Mouse (Mus musculus): ENCODE results near the gene Ppp5c. TPM values are rescaled to one million over a fixed set of nuclear protein-coding genes. Genes with fewer than 3 reads are reported as not detected.
A peak's percentile ranks its signal among the peaks of the same experiment; 100 is the strongest.

Ppp5c gene
- total and polyA plus RNA-seq, 3 experiments = 50.2 to 112 (median 94.1) TPM

DNA sequence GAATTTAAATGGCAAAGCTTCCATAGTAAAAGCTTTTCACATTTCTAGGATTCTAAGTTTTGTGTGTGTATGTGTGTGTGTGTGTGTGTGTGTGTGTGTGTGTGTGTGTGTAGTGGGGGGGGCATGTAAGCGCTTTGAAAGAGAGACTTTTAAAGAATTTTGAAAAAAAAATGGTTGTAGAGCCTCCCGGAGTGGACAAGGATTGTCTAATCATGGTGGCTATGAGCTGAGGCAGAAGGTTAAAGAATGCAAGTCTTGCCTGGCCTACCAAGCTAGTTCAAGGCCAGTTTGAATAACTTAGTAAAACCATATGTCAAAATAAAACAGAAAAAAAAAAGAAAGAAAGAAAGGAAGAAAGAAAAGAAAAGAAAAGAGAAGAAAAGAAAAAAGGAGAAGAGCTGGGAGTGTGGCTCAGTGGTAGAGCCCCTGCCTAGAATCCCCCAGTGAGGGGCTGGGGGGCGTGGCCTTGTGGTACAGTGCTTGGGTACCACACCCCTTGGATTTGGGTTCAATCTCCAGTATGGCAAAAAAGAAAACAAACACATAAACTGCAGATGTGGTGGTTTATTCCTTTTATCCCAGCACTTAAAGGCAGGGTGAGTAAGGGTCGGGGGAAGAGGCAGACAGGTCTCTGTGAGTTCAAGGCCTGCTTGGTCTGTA is 27.7 kb upstream of the Ppp5c start:
- ATAC-seq (ENCODE audit: extremely low read depth, insufficient number of reproducible peaks, low FRiP score, poor library complexity, severe bottlenecking) (no peak), DNase-seq (ENCODE audit: low spot score) (no peak)
- Histone ChIP-seq H3K36me3 (replicated peaks) (peaks cover 62% of the 10 kb centered on the region), H3K27me3 (ENCODE audit: insufficient read depth, low read length) (no peaks in the 10 kb centered on the region), H3K4me1 (ENCODE audit: insufficient read depth, low read depth, low read length) (peaks cover 72% of the 10 kb centered on the region), H3K9me3 (replicated peaks) (no peaks in the 10 kb centered on the region), H3K4me3 (ENCODE audit: low read depth, low read length) (peak overlapping the region; percentile 90)
- no peak for TF ChIP-seq GATA1 (IDR thresholded peaks at IDR 0.05; ENCODE audit: borderline replicate concordance, low read length)

DNA sequence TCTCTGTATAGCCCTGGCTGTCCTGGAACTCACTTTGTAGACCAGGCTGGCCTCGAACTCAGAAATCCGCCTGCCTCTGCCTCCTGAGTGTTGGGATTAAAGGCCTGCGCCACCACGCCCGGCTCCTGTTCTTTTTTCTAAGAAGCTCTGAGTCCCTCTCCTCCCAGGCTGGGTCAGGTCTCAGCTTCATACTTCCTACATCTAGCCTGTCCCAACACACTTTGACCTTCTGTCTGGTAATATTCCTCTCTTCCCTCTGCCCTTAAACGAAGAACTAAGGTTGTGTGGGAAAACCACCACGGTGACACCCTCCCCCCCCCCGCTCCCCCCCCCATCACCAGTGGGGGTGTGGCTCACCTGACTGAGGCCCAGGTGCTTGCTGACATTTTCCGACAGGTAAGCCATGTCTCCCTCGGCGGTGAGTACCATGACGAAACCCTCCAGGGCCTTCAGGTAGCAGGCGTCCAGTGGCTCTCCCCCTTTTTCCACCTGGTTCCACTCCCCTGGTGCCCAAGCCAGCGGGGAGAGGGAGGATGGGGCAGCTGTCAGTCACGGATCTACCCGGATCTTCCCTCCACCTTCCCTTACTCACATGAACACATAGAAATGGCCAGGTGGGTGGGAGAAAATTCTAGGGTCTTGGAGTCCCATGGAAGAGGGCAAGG is 26.7 kb upstream of the Ppp5c start:
- Histone ChIP-seq H3K36me3 (replicated peaks) (peaks cover 69% of the 10 kb centered on the region), H3K27me3 (ENCODE audit: insufficient read depth, low read length) (no peaks in the 10 kb centered on the region), H3K4me1 (ENCODE audit: insufficient read depth, low read depth, low read length) (peaks cover 74% of the 10 kb centered on the region), H3K4me3 (ENCODE audit: low read depth, low read length) (peak overlapping the region; percentile 44; the same call in 1 of the 2 replicates), H3K9me3 (replicated peaks) (no peaks in the 10 kb centered on the region)
- TF ChIP-seq GATA2 (IDR thresholded peaks at IDR 0.05; ENCODE audit: borderline replicate concordance, low read depth, low read length) = no peak
- TF ChIP-seq GATA1 (IDR thresholded peaks at IDR 0.05; ENCODE audit: borderline replicate concordance, low read length) = no peak
- TF ChIP-seq POLR2AphosphoS5 (IDR thresholded peaks at IDR 0.05; ENCODE audit: insufficient replicate concordance, low read depth, low read length) = no peak
- TF ChIP-seq CTCF (IDR thresholded peaks at IDR 0.05; ENCODE audit: low read depth, low read length) = no peak
- no peak for TF ChIP-seq TAL1 (conservative IDR thresholded peaks at IDR 0.05; ENCODE audit: low read depth, low read length)
- DNase-seq (ENCODE audit: low spot score) (no peak), ATAC-seq (ENCODE audit: extremely low read depth, insufficient number of reproducible peaks, low FRiP score, poor library complexity, severe bottlenecking) (no peak)

DNA sequence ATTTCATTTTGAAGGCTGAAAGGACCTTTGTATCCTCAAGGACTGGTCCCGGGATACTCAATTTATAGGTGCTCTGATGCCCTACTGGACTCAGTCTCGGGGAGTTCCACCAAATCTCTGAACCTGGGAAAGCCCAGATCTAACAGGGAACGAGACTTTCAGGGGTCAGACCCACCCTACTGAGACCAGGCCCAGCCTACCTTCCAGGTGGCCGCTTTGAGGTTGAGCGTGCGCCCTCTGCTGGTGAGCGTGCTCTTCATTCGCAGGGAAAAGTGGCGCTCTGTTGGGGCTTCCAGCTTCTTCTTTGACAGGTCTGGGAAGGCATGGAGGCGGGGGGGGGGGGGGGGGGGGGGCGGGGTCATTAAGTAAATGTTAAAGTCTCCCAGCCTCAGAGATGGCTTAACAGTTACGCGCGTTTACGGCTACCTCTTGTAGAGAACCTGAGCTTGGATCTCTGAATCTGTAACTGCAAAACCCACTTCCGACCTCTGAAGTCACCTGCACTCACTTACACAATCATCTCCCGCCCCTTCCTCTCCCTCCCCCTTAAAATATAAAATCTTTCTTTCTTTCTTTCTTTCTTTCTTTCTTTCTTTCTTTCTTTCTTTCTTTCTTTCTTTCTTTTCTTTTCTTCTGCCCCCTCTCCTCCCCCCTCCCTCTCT is 23.3 kb upstream of the Ppp5c start:
- H3K36me3 ChIP-seq (replicated peaks) = peaks cover 87% of the 10 kb centered on the region
- H3K4me3 ChIP-seq (ENCODE audit: low read depth, low read length) = peak overlapping the region; percentile 58; the same call in 1 of the 2 replicates
- no peaks in the 10 kb centered on the region for H3K27me3 ChIP-seq (ENCODE audit: insufficient read depth, low read length)
- no peaks in the 10 kb centered on the region for H3K9me3 ChIP-seq (replicated peaks)
- ATAC-seq (ENCODE audit: extremely low read depth, insufficient number of reproducible peaks, low FRiP score, poor library complexity, severe bottlenecking) = no peak
- H3K4me1 ChIP-seq (ENCODE audit: insufficient read depth, low read depth, low read length) = peaks cover 63% of the 10 kb centered on the region
- TF ChIP-seq GATA2 (IDR thresholded peaks at IDR 0.05; ENCODE audit: borderline replicate concordance, low read depth, low read length) = no peak
- TF ChIP-seq CTCF (IDR thresholded peaks at IDR 0.05; ENCODE audit: low read depth, low read length) = peak; percentile 25
- DNase-seq (ENCODE audit: low spot score) = peak; percentile 49

DNA sequence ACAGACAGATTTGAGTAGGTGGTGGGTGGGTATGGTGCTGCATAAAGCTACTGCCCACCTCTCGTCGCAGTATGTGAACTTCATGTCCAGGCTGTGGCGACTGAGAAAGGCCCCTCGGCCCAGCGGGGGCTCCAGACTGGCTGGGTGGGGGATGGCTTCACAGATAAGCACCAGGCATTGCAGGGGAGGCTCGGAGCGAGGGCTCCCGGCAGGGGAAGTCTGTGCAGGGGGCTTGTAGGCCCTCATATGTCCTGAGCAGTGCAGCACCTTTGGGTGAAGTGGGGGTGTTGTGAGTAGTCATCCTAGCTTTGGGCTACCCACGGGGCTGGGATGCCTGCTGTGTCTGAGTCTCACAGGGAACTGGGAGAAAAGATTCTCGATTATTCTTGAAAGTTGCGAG is 22.8 kb upstream of the Ppp5c start:
- H3K4me3 ChIP-seq (ENCODE audit: low read depth, low read length) = peak overlapping the region; percentile 58; the same call in 1 of the 2 replicates
- no peaks in the 10 kb centered on the region for H3K9me3 ChIP-seq (replicated peaks)
- no peak for TF ChIP-seq GATA1 (IDR thresholded peaks at IDR 0.05; ENCODE audit: borderline replicate concordance, low read length)
- no peak for TF ChIP-seq TAL1 (conservative IDR thresholded peaks at IDR 0.05; ENCODE audit: low read depth, low read length)
- no peak for TF ChIP-seq GATA2 (IDR thresholded peaks at IDR 0.05; ENCODE audit: borderline replicate concordance, low read depth, low read length)
- no peak for TF ChIP-seq POLR2AphosphoS5 (IDR thresholded peaks at IDR 0.05; ENCODE audit: insufficient replicate concordance, low read depth, low read length)
- TF ChIP-seq CTCF (IDR thresholded peaks at IDR 0.05; ENCODE audit: low read depth, low read length) = no peak
- ATAC-seq (ENCODE audit: extremely low read depth, insufficient number of reproducible peaks, low FRiP score, poor library complexity, severe bottlenecking) = no peak
- H3K27me3 ChIP-seq (ENCODE audit: insufficient read depth, low read length) = no peaks in the 10 kb centered on the region
- DNase-seq (ENCODE audit: low spot score) = no peak
- H3K4me1 ChIP-seq (ENCODE audit: insufficient read depth, low read depth, low read length) = peaks cover 58% of the 10 kb centered on the region
- peaks cover 86% of the 10 kb centered on the region for H3K36me3 ChIP-seq (replicated peaks)

DNA sequence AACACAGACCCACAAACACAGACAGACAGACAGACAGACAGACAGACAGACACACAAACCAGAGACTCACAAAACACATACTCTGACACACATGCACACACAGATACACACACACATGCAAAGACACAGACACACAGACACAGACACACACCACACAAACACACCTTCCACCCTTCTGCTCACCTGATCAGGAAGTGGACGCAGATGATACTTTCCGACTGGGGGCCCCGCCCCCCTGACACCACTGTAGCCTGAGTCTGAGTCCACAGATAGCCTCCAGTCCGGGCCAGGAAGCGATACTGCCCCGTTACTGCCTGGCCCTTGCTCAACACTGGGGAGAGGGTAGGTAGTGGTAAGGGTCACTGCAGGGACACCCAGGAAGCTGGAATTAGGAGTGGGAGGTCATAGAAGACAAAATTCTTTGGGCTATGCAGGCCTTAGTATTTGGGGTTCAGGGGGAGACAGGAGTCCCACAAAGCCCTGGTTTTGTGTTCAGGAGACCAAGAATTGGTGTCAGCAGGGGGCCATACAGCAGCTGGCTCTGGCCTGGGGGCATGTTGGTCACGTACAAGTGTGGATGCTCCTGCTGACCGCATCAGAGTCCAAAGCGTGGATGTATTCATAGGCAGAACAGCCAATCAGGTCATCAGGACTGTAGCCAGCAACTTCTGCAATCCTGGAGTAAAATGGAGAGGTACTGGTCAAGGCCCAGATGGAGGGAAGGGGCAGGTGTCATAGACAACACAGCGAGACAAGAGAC is 20.9 kb upstream of the Ppp5c start:
- H3K27me3 ChIP-seq (ENCODE audit: insufficient read depth, low read length) = no peaks in the 10 kb centered on the region
- DNase-seq (ENCODE audit: low spot score) (no peak), ATAC-seq (ENCODE audit: extremely low read depth, insufficient number of reproducible peaks, low FRiP score, poor library complexity, severe bottlenecking) (no peak)
- TF ChIP-seq TAL1 (conservative IDR thresholded peaks at IDR 0.05; ENCODE audit: low read depth, low read length) (no peak), POLR2AphosphoS5 (IDR thresholded peaks at IDR 0.05; ENCODE audit: insufficient replicate concordance, low read depth, low read length) (no peak), CTCF (IDR thresholded peaks at IDR 0.05; ENCODE audit: low read depth, low read length) (no peak), GATA1 (IDR thresholded peaks at IDR 0.05; ENCODE audit: borderline replicate concordance, low read length) (no peak), GATA2 (IDR thresholded peaks at IDR 0.05; ENCODE audit: borderline replicate concordance, low read depth, low read length) (no peak)
- H3K36me3 ChIP-seq (replicated peaks) = peaks cover 90% of the 10 kb centered on the region
- H3K4me3 ChIP-seq (ENCODE audit: low read depth, low read length) = no peak overlapping the region; the same call in 1 of the 2 replicates
- H3K4me1 ChIP-seq (ENCODE audit: insufficient read depth, low read depth, low read length) = peaks cover 47% of the 10 kb centered on the region
- H3K9me3 ChIP-seq (replicated peaks) = no peaks in the 10 kb centered on the region

DNA sequence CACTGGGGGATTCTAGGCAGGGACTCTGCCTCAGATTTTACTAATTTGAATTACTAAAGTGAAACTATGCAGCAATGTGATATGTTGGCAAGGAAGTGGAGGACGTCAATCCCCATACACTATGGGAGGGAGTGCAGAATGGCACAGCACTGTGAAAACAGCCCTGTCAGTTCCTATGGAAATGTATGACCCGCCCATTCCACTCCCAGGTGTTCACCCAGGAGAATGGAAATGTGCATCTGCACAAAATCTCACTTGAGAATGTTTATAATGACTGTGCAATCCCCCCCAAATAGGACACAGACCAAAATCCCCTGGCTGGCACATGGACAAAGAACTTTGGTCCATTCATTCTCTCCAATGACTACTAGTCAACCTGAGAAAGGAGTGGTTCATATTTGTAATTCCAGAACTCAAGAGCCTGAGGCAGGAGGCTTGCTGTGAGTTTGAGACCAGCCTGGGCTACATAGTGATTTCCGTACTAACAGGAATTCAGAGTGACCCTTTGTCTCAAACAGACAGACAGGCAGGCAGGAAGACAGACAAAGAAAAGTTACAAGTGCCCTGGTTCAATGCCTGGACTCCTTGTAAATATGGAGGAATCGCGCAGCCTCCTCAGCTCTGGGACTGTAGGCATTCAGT is 19.4 kb upstream of the Ppp5c start:
- ATAC-seq (ENCODE audit: extremely low read depth, insufficient number of reproducible peaks, low FRiP score, poor library complexity, severe bottlenecking) = no peak
- DNase-seq (ENCODE audit: low spot score) = no peak
- H3K27me3 ChIP-seq (ENCODE audit: insufficient read depth, low read length) = no peaks in the 10 kb centered on the region
- no peak overlapping the region for H3K4me3 ChIP-seq (ENCODE audit: low read depth, low read length)
- TF ChIP-seq TAL1 (conservative IDR thresholded peaks at IDR 0.05; ENCODE audit: low read depth, low read length) (no peak), GATA2 (IDR thresholded peaks at IDR 0.05; ENCODE audit: borderline replicate concordance, low read depth, low read length) (no peak), POLR2AphosphoS5 (IDR thresholded peaks at IDR 0.05; ENCODE audit: insufficient replicate concordance, low read depth, low read length) (no peak), GATA1 (IDR thresholded peaks at IDR 0.05; ENCODE audit: borderline replicate concordance, low read length) (no peak), CTCF (IDR thresholded peaks at IDR 0.05; ENCODE audit: low read depth, low read length) (no peak)
- H3K4me1 ChIP-seq (ENCODE audit: insufficient read depth, low read depth, low read length) = peaks cover 40% of the 10 kb centered on the region
- peaks cover 91% of the 10 kb centered on the region for H3K36me3 ChIP-seq (replicated peaks)
- H3K9me3 ChIP-seq (replicated peaks) = no peaks in the 10 kb centered on the region

Data from G1E (cell line).